Mouse (Mus musculus): Measurements from ENCODE around the gene Zfp622.

DNA sequence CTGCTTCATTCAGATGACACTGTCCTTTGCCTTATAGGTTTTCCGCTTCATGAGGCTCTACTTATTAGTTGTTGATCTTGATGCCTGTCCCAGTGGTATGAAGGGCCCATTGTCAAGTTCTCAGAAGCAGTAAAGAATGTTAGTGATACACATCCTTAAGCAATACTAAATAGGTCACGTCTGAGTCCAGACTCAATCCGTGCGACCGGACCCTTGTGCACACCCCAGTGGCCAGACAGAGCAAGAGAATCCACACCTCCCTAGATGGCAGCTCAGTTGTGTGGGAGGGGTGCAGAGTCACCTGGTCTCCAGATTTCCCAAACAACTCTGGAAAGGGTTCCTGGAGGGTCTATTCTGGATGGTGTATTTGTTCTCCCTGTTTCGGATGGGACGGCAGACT lies 37.7 kb upstream of the Zfp622 start:
- no peak for TF ChIP-seq CTCF (IDR thresholded peaks at IDR 0.05; ENCODE audit: insufficient read depth, low read length)
- TF ChIP-seq POLR2A (IDR thresholded peaks at IDR 0.05; ENCODE audit: borderline replicate concordance, extremely low read depth, low read depth, low read length): no peak
